Mouse (Mus musculus) hindbrain, embryonic 14.5 days (tissue): ENCODE measurements at regions not wholly inside any gene's neighbourhood (a gene's known extent, or its start where the extent isn't known, plus 50 kb on each side); places are given as distances from the start of the nearest gene placed in this dataset.

Source experiments
- ATAC-seq: fragments of 200-750 bp; cut with Nextera tagmentation; 2 replicates; pipeline ENCODE4 v1.8.0; 2017; ENCODE audit warnings: moderate number of reproducible peaks, mild to moderate bottlenecking, moderate TSS enrichment, moderate library complexity; ENCODE audit not compliant: low FRiP score
- DNase-seq: peaks from one replicate; pipeline ENCODE4 v3.0.0-alpha.2; 2015; ENCODE audit warnings: low spot score
- H3K27ac ChIP-seq: fragments of 300-500 bp; sonication (generic); 2 replicates; pipeline ENCODE4 v1.5.1; 2014; ENCODE audit warnings: mild to moderate bottlenecking, moderate library complexity
- H3K27me3 ChIP-seq: fragments of 300-500 bp; sonication (generic); 2 replicates; pipeline ENCODE4 v1.6.1; 2014; ENCODE audit warnings: mild to moderate bottlenecking, low read length, mixed read lengths; ENCODE audit not compliant: control insufficient read depth, insufficient read depth
- H3K36me3 ChIP-seq: fragments of 300-500 bp; sonication (generic); replicated peaks from 2 replicates; pipeline ENCODE4 v1.6.1; 2014; ENCODE audit not compliant: control insufficient read depth, insufficient read depth
- H3K4me1 ChIP-seq: fragments of 300-500 bp; sonication (generic); replicated peaks from 2 replicates; pipeline ENCODE4 v1.6.1; 2014; ENCODE audit warnings: antibody characterized with exemption, low read length, mixed read lengths; ENCODE audit not compliant: control insufficient read depth, insufficient read depth
- H3K4me2 ChIP-seq: fragments of 300-500 bp; sonication (generic); replicated peaks from 2 replicates; pipeline ENCODE4 v1.6.1; 2014; ENCODE audit warnings: mild to moderate bottlenecking, moderate library complexity
- H3K4me3 ChIP-seq: fragments of 300-500 bp; sonication (generic); replicated peaks from 2 replicates; pipeline ENCODE4 v1.5.1; 2014; ENCODE audit warnings: mild to moderate bottlenecking, low read length
- H3K9ac ChIP-seq: fragments of 300-500 bp; sonication (generic); 2 replicates; pipeline ENCODE4 v1.6.1; 2014
- H3K9me3 ChIP-seq: fragments of 300-500 bp; sonication (generic); 2 replicates; pipeline ENCODE4 v1.6.1; 2016; ENCODE audit warnings: low read length; ENCODE audit not compliant: control insufficient read depth
- WGBS: fragments of 180-500 bp; shearing (Covaris S2); extraction: QIAGEN DNeasy Blood & Tissue Kit; methylation state at CpG from one replicate; pipeline ENCODE4 v1.1.7; 2014; 5-methylcytosine and 5-hydroxymethylcytosine counted together

- Histone ChIP-seq H3K9me3 (peaks cover 9% of the 10 kb centered on the region; the same call in 1 of the 2 replicates), H3K36me3 (no peaks in the 10 kb centered on the region), H3K4me1 (no peaks in the 10 kb centered on the region), H3K27ac (no peak overlapping the region), H3K4me3 (no peak overlapping the region), H3K9ac (no peak overlapping the region), H3K4me2 (no peak overlapping the region), H3K27me3 (no peaks in the 10 kb centered on the region)
- WGBS = 83% methylated on average over 4 of the region's 4 CpGs
- DNase-seq = no peak
- ATAC-seq = no peak
These were observed 375.1 kb upstream of the Zmiz1 start for GRCm38 (mm10) chr14:25083847-25084246.

GRCm38 (mm10) chr14:25096786-25097185, 362.2 kb upstream of the Zmiz1 start:
- no peaks in the 10 kb centered on the region for H3K36me3 ChIP-seq
- no peak overlapping the region for H3K4me2 ChIP-seq
- no peak overlapping the region for H3K27ac ChIP-seq
- H3K27me3 ChIP-seq = no peaks in the 10 kb centered on the region
- 0 out of 2 replicates have a peak, but pooled peaks cover 9% of the 10 kb centered on the region for H3K9me3 ChIP-seq
- H3K4me3 ChIP-seq = no peak overlapping the region
- H3K4me1 ChIP-seq = no peaks in the 10 kb centered on the region
- H3K9ac ChIP-seq = no peak overlapping the region
- DNase-seq (no peak), ATAC-seq (no peak)
- 84% methylated on average over 3 of the region's 3 CpGs for WGBS

GRCm38 (mm10) chr14:25105391-25105790, 353.6 kb upstream of the Zmiz1 start:
- ATAC-seq = no peak
- Histone ChIP-seq H3K27me3 (no peaks in the 10 kb centered on the region), H3K27ac (no peak overlapping the region), H3K9me3 (no peaks in the 10 kb centered on the region), H3K4me2 (no peak overlapping the region), H3K36me3 (no peaks in the 10 kb centered on the region), H3K4me3 (no peak overlapping the region), H3K9ac (no peak overlapping the region), H3K4me1 (peaks cover 25% of the 10 kb centered on the region)
- WGBS = 91% methylated on average over 10 of the region's 10 CpGs
- no peak for DNase-seq

- no peak for ATAC-seq
- Histone ChIP-seq H3K4me1 (peaks cover 25% of the 10 kb centered on the region), H3K27ac (no peak overlapping the region), H3K36me3 (no peaks in the 10 kb centered on the region), H3K4me2 (no peak overlapping the region), H3K9ac (no peak overlapping the region), H3K27me3 (no peaks in the 10 kb centered on the region), H3K9me3 (no peaks in the 10 kb centered on the region), H3K4me3 (no peak overlapping the region)
- WGBS = 100% methylated on average over 2 of the region's 2 CpGs
- no peak for DNase-seq
These were observed 352.5 kb upstream of the Zmiz1 start for GRCm38 (mm10) chr14:25106451-25106850.

GRCm38 (mm10) chr14:25108101-25108652, 350.8 kb upstream of the Zmiz1 start:
- Histone ChIP-seq H3K9me3 (no peaks in the 10 kb centered on the region), H3K9ac (peak overlapping the region; percentile 66), H3K4me2 (peak overlapping the region; percentile 48), H3K27ac (peak overlapping the region; percentile 97), H3K27me3 (no peaks in the 10 kb centered on the region), H3K4me1 (peaks cover 25% of the 10 kb centered on the region), H3K36me3 (no peaks in the 10 kb centered on the region), H3K4me3 (peak overlapping the region; percentile 10; the same call in 1 of the 2 replicates)
- 4% methylated on average over 17 of the region's 17 CpGs for WGBS
- peak; percentile 66 for DNase-seq
- peak; percentile 31 for ATAC-seq

- DNase-seq (peak; percentile 80), ATAC-seq (peak; percentile 96)
- Histone ChIP-seq H3K9me3 (no peaks in the 10 kb centered on the region), H3K27me3 (no peaks in the 10 kb centered on the region), H3K36me3 (no peaks in the 10 kb centered on the region), H3K4me1 (peaks cover 25% of the 10 kb centered on the region), H3K4me2 (peak overlapping the region; percentile 48), H3K27ac (peak overlapping the region; percentile 97), H3K4me3 (peak overlapping the region; percentile 10; the same call in 1 of the 2 replicates), H3K9ac (peak overlapping the region; percentile 66)
- WGBS = 2% methylated on average over 8 of the region's 8 CpGs
These were observed 350.2 kb upstream of the Zmiz1 start for GRCm38 (mm10) chr14:25108701-25109290.

- DNase-seq = no peak
- no peak overlapping the region for H3K4me2 ChIP-seq
- H3K36me3 ChIP-seq = no peaks in the 10 kb centered on the region
- peaks cover 25% of the 10 kb centered on the region for H3K4me1 ChIP-seq
- no peaks in the 10 kb centered on the region for H3K27me3 ChIP-seq
- no peak overlapping the region for H3K9ac ChIP-seq
- WGBS = 32% methylated on average over 1 of the region's 1 CpGs
- no peaks in the 10 kb centered on the region for H3K9me3 ChIP-seq
- ATAC-seq = no peak
- H3K27ac ChIP-seq = peak overlapping the region; percentile 97
- no peak overlapping the region for H3K4me3 ChIP-seq
These were observed 349.3 kb upstream of the Zmiz1 start for GRCm38 (mm10) chr14:25109691-25110090.

GRCm38 (mm10) chr14:25112832-25113231, 346.2 kb upstream of the Zmiz1 start:
- DNase-seq (no peak), ATAC-seq (no peak)
- no peak overlapping the region for H3K4me2 ChIP-seq
- WGBS = 82% methylated on average over 10 of the region's 10 CpGs
- peaks cover 20% of the 10 kb centered on the region for H3K4me1 ChIP-seq
- no peaks in the 10 kb centered on the region for H3K36me3 ChIP-seq
- H3K9ac ChIP-seq = no peak overlapping the region
- no peak overlapping the region for H3K27ac ChIP-seq
- H3K27me3 ChIP-seq = no peaks in the 10 kb centered on the region
- H3K9me3 ChIP-seq = no peaks in the 10 kb centered on the region
- H3K4me3 ChIP-seq = no peak overlapping the region

GRCm38 (mm10) chr14:25113326-25113725, 345.7 kb upstream of the Zmiz1 start:
- DNase-seq = no peak
- no peak overlapping the region for H3K4me2 ChIP-seq
- H3K9ac ChIP-seq = no peak overlapping the region
- H3K4me1 ChIP-seq = peaks cover 15% of the 10 kb centered on the region
- no peaks in the 10 kb centered on the region for H3K9me3 ChIP-seq
- no peak overlapping the region for H3K4me3 ChIP-seq
- ATAC-seq = no peak
- H3K27me3 ChIP-seq = no peaks in the 10 kb centered on the region
- no peaks in the 10 kb centered on the region for H3K36me3 ChIP-seq
- WGBS = 79% methylated on average over 2 of the region's 2 CpGs
- H3K27ac ChIP-seq = no peak overlapping the region
